26 mouse cellular contexts compared by ENCODE assay signal in the genomic region with DNA sequence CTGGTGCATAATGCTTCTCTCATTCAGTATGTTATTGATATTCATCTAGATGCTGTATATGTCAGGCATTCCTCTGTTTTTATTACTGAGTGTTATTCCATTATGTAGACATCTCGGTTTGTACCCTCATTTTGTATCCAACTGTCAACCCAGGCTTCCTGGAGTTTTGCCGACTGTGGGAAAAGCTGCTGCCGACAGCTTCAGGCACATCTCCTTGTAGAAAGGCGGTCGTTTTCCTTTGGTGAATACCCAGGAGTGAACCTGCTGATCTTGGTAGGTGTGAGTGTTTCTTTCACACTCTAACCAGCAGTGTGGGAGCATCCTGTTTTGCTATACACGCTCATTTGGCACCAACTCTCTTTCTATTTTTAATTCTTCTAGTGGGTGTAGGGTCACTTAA. TPM values are rescaled to one million over a fixed set of nuclear protein-coding genes. Genes with fewer than 3 reads are reported as not detected.
DNase-seq lines count a peak whose midpoint lies in the region; ATAC-seq and TF ChIP-seq lines count a peak whose summit lies in the region.
"Had no signal": no experiment of that assay in that cellular context is flagged by ENCODE, and none has a peak within 500 bp of the region (broad histone marks: within the 10 kb centered on the region; RNA-seq: fewer than 3 reads in every experiment).

No protein-coding gene starts in this region.

- WGBS in heart, postnatal 0 days = 23% methylated on average over 6 of the region's 6 CpGs
- WGBS in heart, adult 2 months = 8% methylated on average over 6 of the region's 6 CpGs

- TF ChIP-seq CTCF in heart, postnatal 0 days (IDR thresholded peaks at IDR 0.05; ENCODE audit: low read depth) = no peak
- no peak for TF ChIP-seq CTCF in heart, adult 2 months (IDR thresholded peaks at IDR 0.05)

- intact Hi-C loops in heart, adult 2 months (cut with DNase I) = no loop called here

- DNase-seq in cerebellum, postnatal 14 days = peak; percentile 21 to 38
- DNase-seq in heart, postnatal 0 days (ENCODE audit: low spot score) = peak; percentile 34
- DNase-seq in heart, adult 2 months = no peak
- DNase-seq in right cerebral cortex, adult 2 months (ENCODE audit: low spot score in 2 of 2) = peak; percentile 21 to 27
- DNase-seq in right cerebral cortex, postnatal 25 days = no peak
- no peak for DNase-seq in kidney, adult 11 months
- DNase-seq: adrenal gland, adult 8-10 months; B cell, adult 2 months; cerebellum, adult 11 months; cerebellum, adult 8-10 months; gastrocnemius, postnatal 36 days; heart, adult 18-20 months; heart, postnatal 36 days had no signal

- H3K9me3 ChIP-seq in heart, postnatal 0 days (replicated peaks; ENCODE audit: control insufficient read depth, low read length) = no peaks in the 10 kb centered on the region
- H3K9me3 ChIP-seq: embryonic facial prominence, embryonic 12.5 days; G1E; heart, embryonic 15.5 days; hindbrain, embryonic 15.5 days had no signal

- no peak overlapping the region for H3K9ac ChIP-seq in heart, postnatal 0 days (replicated peaks; ENCODE audit: low read depth, low read length)
- H3K9ac ChIP-seq in heart, adult 2 months (ENCODE audit: low read depth, low read length) = no peak overlapping the region
- H3K9ac ChIP-seq: embryonic facial prominence, embryonic 12.5 days; heart, embryonic 15.5 days; hindbrain, embryonic 15.5 days had no signal

- H3K27ac ChIP-seq in heart, postnatal 0 days (ENCODE audit: low read depth) = peak overlapping the region; percentile 47; the same call in 1 of the 2 replicates
- no peak overlapping the region for H3K27ac ChIP-seq in heart, adult 2 months
- H3K27ac ChIP-seq: embryonic facial prominence, embryonic 12.5 days; heart, embryonic 15.5 days; hindbrain, embryonic 15.5 days had no signal

- H3K36me3 ChIP-seq in heart, postnatal 0 days (replicated peaks; ENCODE audit: control insufficient read depth, insufficient read depth, low read length) = no peaks in the 10 kb centered on the region
- peaks cover 4% of the 10 kb centered on the region; the same call in 1 of the 2 replicates for H3K36me3 ChIP-seq in heart, adult 2 months (ENCODE audit: control insufficient read depth, insufficient read depth, low read length)
- H3K36me3 ChIP-seq: embryonic facial prominence, embryonic 12.5 days; heart, embryonic 15.5 days; hindbrain, embryonic 15.5 days had no signal

- no peaks in the 10 kb centered on the region for H3K27me3 ChIP-seq in heart, postnatal 0 days (ENCODE audit: control insufficient read depth, insufficient read depth, low read length)
- H3K27me3 ChIP-seq in heart, adult 2 months (ENCODE audit: control insufficient read depth, insufficient read depth, low read length) = no peaks in the 10 kb centered on the region
- H3K27me3 ChIP-seq: embryonic facial prominence, embryonic 12.5 days; heart, embryonic 15.5 days; hindbrain, embryonic 15.5 days had no signal

- H3K4me3 ChIP-seq in heart, postnatal 0 days (ENCODE audit: low read depth, low read length) = no peak overlapping the region
- no peak overlapping the region for H3K4me3 ChIP-seq in heart, adult 2 months
- H3K4me3 ChIP-seq: embryonic facial prominence, embryonic 12.5 days; heart, embryonic 15.5 days; hindbrain, embryonic 15.5 days had no signal

- H3K4me1 ChIP-seq in heart, postnatal 0 days (ENCODE audit: control insufficient read depth, insufficient read depth) = peaks cover 16% of the 10 kb centered on the region
- peaks cover 6% of the 10 kb centered on the region for H3K4me1 ChIP-seq in heart, adult 2 months (ENCODE audit: control insufficient read depth, insufficient read depth, low read length)
- H3K4me1 ChIP-seq: embryonic facial prominence, embryonic 12.5 days; hindbrain, embryonic 15.5 days had no signal

- no peak for ATAC-seq in cerebellum, adult (ENCODE audit: insufficient number of reproducible peaks, low FRiP score, low TSS enrichment)
- no peak for ATAC-seq in heart, postnatal 0 days (ENCODE audit: insufficient read depth, low read depth)
- ATAC-seq: CD4-positive, CD25-positive, alpha-beta regulatory T cell, adult 4 months; forebrain, embryonic 16.5 days; intestine, embryonic 16.5 days had no signal

- no peak for TF ChIP-seq POLR2A in heart, adult 2 months (IDR thresholded peaks at IDR 0.05; ENCODE audit: insufficient read depth, low read depth, low read length)

- no peaks in the 10 kb centered on the region for H3K79me2 ChIP-seq in heart, adult 2 months (replicated peaks; ENCODE audit: control insufficient read depth, insufficient read depth, low read length)

- H3K4me2 ChIP-seq in heart, postnatal 0 days (ENCODE audit: low read depth, low read length) = no peak overlapping the region
- H3K4me2 ChIP-seq: embryonic facial prominence, embryonic 12.5 days; heart, embryonic 11.5 days; heart, embryonic 15.5 days; hindbrain, embryonic 15.5 days had no signal

- no peak for TF ChIP-seq EP300 in heart, postnatal 0 days (IDR thresholded peaks at IDR 0.05; ENCODE audit: low read depth)
- no peak for TF ChIP-seq EP300 in heart, adult 2 months (IDR thresholded peaks at IDR 0.05; ENCODE audit: insufficient read depth, low read depth, low read length)

RNA-seq across cellular contexts. Expression of gene 4930503B20Rik, which starts 9.9 kb away (rescaled TPM):
- not detected in 2 replicates for total RNA-seq in heart, postnatal 0 days (2014; rRNA removed; ENCODE audit: low replicate concordance)
- polyA plus RNA-seq in heart, postnatal 0 days (2015; fragmentation: Nextera tagmentation; extraction: Ambion mirVana) = 0.22 TPM in 1 of 2 replicates, not detected in the other
- total RNA-seq in heart, adult 2 months (2021) = not detected
- 0.09 and 0.16 TPM in 2 replicates for polyA plus RNA-seq in heart, adult 2 months (2012; rRNA removed)
- total RNA-seq: adrenal gland, adult 8-10 months; adrenal gland, postnatal 4 days; gastrocnemius, adult 8-10 months; gastrocnemius, postnatal 36 days; heart, adult 18-20 months; heart, postnatal 36 days had no signal
- polyA plus RNA-seq: CD4-positive, CD25-positive, alpha-beta regulatory T cell, adult 4 months; embryonic facial prominence, embryonic 12.5 days; forebrain, embryonic 11.5 days; forebrain, embryonic 16.5 days; G1E; heart, embryonic 11.5 days; hindbrain, embryonic 11.5 days; hindbrain, embryonic 15.5 days; intestine, embryonic 16.5 days had no signal

RNA-seq across cellular contexts. Expression of gene Samd13, which starts 24.4 kb away (rescaled TPM):
- 0.42 and 3.6 TPM in 2 replicates for total RNA-seq in heart, postnatal 0 days (2014; rRNA removed; ENCODE audit: low replicate concordance)
- 1.8 and 2.8 TPM in 2 replicates for polyA plus RNA-seq in heart, postnatal 0 days (2015; fragmentation: Nextera tagmentation; extraction: Ambion mirVana)
- total RNA-seq in heart, adult 2 months (2021) = 1 to 10 TPM; 1.9 to 2.1 TPM
- polyA plus RNA-seq in heart, adult 2 months (2012; rRNA removed) = 1.0 and 1.1 TPM in 2 replicates

RNA-seq across cellular contexts. Expression of gene Dnase2b, which starts 45.6 kb away (rescaled TPM):
- total RNA-seq in heart, postnatal 0 days (2014; rRNA removed; ENCODE audit: low replicate concordance) = not detected in 2 replicates
- not detected in 2 replicates for polyA plus RNA-seq in heart, postnatal 0 days (2015; fragmentation: Nextera tagmentation; extraction: Ambion mirVana)
- not detected for total RNA-seq in heart, adult 2 months (2021)
- not detected in 2 replicates for polyA plus RNA-seq in heart, adult 2 months (2012; rRNA removed)
- total RNA-seq: adrenal gland, adult 8-10 months; gastrocnemius, postnatal 36 days; heart, adult 18-20 months; heart, postnatal 36 days had no signal
- polyA plus RNA-seq: CD4-positive, CD25-positive, alpha-beta regulatory T cell, adult 4 months; embryonic facial prominence, embryonic 12.5 days; forebrain, embryonic 11.5 days; forebrain, embryonic 16.5 days; G1E; heart, embryonic 11.5 days; heart, embryonic 15.5 days; hindbrain, embryonic 11.5 days; hindbrain, embryonic 15.5 days had no signal

Comparison
In these comparisons a context has a peak if more than half of its experiments do, and no peak if none do; other contexts are left out.
1. DNase-seq: peak in cerebellum, postnatal 14 days (2 of 2), heart, postnatal 0 days (single experiment) and right cerebral cortex, adult 2 months (2 of 2); none in heart, adult 2 months (0 of 2), right cerebral cortex, postnatal 25 days (single experiment) and kidney, adult 11 months (single experiment).